Mouse (Mus musculus) lung, embryonic 16.5 days (tissue): ENCODE results near the gene Ttc8. TPM values are rescaled to one million over a fixed set of nuclear protein-coding genes. Genes with fewer than 3 reads are reported as not detected.

Source experiments
- ATAC-seq: fragments of 200-750 bp; cut with Nextera tagmentation; 2 replicates; pipeline ENCODE4 v1.8.0; 2017; ENCODE audit warnings: low read depth, mild to moderate bottlenecking, moderate library complexity
- H3K27ac ChIP-seq: fragments of 300-500 bp; sonication (generic); 2 replicates; pipeline ENCODE4 v1.5.1; 2014; ENCODE audit warnings: mild to moderate bottlenecking, control low read depth, low read length
- H3K27me3 ChIP-seq: fragments of 300-500 bp; sonication (generic); 2 replicates; pipeline ENCODE4 v1.6.1; 2014; ENCODE audit warnings: low read depth, low read length, mixed read lengths; ENCODE audit not compliant: control insufficient read depth, insufficient read depth
- H3K36me3 ChIP-seq: fragments of 300-500 bp; sonication (generic); 2 replicates; pipeline ENCODE4 v1.6.1; 2014; ENCODE audit warnings: low read length; ENCODE audit not compliant: control insufficient read depth, insufficient read depth
- H3K4me1 ChIP-seq: fragments of 300-500 bp; sonication (generic); replicated peaks from 2 replicates; pipeline ENCODE4 v1.6.1; 2014; ENCODE audit warnings: low read length, mixed read lengths; ENCODE audit not compliant: control insufficient read depth, insufficient read depth
- H3K4me2 ChIP-seq: fragments of 300-500 bp; sonication (generic); 2 replicates; pipeline ENCODE4 v1.6.1; 2014; ENCODE audit warnings: low read depth, low read length, control low read depth
- H3K4me3 ChIP-seq: fragments of 300-500 bp; sonication (generic); 2 replicates; pipeline ENCODE4 v1.5.1; 2014; ENCODE audit warnings: mild to moderate bottlenecking, low read length, control low read depth
- H3K9ac ChIP-seq: fragments of 300-500 bp; sonication (generic); 2 replicates; pipeline ENCODE4 v1.6.1; 2014; ENCODE audit warnings: low read length, control low read depth
- H3K9me3 ChIP-seq: fragments of 300-500 bp; sonication (generic); 2 replicates; pipeline ENCODE4 v1.6.1; 2016; ENCODE audit warnings: low read length; ENCODE audit not compliant: control insufficient read depth
- WGBS: fragments of 180-500 bp; shearing (Covaris S2); extraction: QIAGEN DNeasy Blood & Tissue Kit; methylation state at CpG from one replicate; pipeline ENCODE4 v1.1.7; 2014; 5-methylcytosine and 5-hydroxymethylcytosine counted together
- polyA plus RNA-seq: library from polyadenylated mRNA; unstranded; fragments of >200 nt; fragmentation: Nextera tagmentation; extraction: Ambion mirVana; gene quantifications from 2 replicates; pipeline ENCODE4 v1.2.1, GENCODE M21; 2015

Gene Ttc8
- polyA plus RNA-seq, 1 experiment from 2014 or later, result 31.6 TPM

DNA sequence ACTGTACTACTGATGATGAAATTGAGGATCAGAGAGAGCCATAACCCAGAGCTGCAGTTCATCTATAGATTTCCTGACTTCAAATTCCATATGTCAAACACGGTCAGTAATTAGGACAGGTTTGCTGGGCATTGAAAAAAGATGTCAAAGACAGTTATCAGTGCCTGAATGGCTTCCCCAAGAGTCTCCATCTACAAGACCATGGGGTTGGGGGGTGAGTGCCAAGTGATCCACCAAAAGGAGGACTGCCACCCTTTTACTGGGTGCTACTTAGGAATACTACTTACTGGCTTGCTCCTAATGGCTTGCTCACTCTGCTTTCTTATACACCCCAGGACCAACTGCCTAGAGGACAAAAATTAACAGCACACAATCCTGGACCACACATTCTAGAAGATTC lies 88.4 kb downstream of the Ttc8 start:
- no peaks in the 10 kb centered on the region for H3K27me3 ChIP-seq
- H3K27ac ChIP-seq, result no peak overlapping the region
- 85% methylated on average over 1 of the region's 1 CpGs for WGBS
- H3K4me1 ChIP-seq, result no peaks in the 10 kb centered on the region; the same call in 1 of the 2 replicates
- H3K4me2 ChIP-seq, result no peak overlapping the region
- no peaks in the 10 kb centered on the region for H3K9me3 ChIP-seq
- no peak overlapping the region for H3K4me3 ChIP-seq
- ATAC-seq, result no peak
- no peaks in the 10 kb centered on the region for H3K36me3 ChIP-seq
- no peak overlapping the region for H3K9ac ChIP-seq

DNA sequence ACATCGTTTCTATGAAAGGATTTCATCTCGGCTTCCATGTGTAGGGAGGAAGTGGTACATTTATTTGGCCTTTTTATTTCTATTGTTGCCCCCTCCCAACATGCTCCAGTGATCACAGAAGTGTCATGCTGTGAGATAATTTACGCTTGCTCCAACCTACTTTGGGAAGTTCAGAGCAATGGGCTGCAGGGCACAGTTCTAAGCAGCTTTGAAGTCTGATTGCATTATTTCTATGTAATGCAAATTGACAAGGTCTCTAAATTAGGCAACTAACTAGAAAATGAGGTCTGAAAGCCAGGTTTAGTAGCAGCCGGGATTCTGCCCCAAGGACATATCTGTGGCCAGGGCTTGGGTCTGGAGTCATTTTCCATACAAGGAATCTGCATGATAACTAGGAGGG lies 89.1 kb downstream of the Ttc8 start:
- no peaks in the 10 kb centered on the region; the same call in 1 of the 2 replicates for H3K4me1 ChIP-seq
- ATAC-seq, result no peak
- no peaks in the 10 kb centered on the region for H3K9me3 ChIP-seq
- no peaks in the 10 kb centered on the region for H3K36me3 ChIP-seq
- no peak overlapping the region for H3K4me3 ChIP-seq
- no peaks in the 10 kb centered on the region for H3K27me3 ChIP-seq
- no peak overlapping the region for H3K9ac ChIP-seq
- H3K27ac ChIP-seq, result no peak overlapping the region
- 70% methylated on average over 4 of the region's 4 CpGs for WGBS
- H3K4me2 ChIP-seq, result no peak overlapping the region

DNA sequence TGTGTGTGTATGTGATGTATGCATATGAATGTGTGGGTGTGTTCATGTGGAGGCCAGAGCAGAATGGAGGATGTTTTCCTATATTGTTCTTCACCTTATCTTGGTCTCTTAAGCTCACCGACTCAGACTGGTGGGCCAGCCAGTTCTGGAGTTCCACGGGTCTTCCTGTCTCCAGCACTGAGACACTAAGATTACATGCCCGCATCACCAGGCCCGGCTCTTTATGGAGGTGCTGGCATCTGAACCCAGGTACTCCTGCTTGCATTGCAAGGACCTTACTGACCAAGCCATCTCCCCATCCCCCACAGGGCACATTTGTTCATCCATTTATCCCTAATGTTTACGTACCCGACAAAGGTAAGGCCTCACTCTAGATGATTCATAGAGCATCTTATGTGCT lies 89.7 kb downstream of the Ttc8 start:
- Histone ChIP-seq H3K27me3 (no peaks in the 10 kb centered on the region), H3K9ac (no peak overlapping the region), H3K4me3 (no peak overlapping the region), H3K4me2 (no peak overlapping the region), H3K4me1 (no peaks in the 10 kb centered on the region; the same call in 1 of the 2 replicates), H3K9me3 (no peaks in the 10 kb centered on the region), H3K36me3 (no peaks in the 10 kb centered on the region), H3K27ac (no peak overlapping the region)
- WGBS, result 79% methylated on average over 6 of the region's 6 CpGs
- no peak for ATAC-seq

DNA sequence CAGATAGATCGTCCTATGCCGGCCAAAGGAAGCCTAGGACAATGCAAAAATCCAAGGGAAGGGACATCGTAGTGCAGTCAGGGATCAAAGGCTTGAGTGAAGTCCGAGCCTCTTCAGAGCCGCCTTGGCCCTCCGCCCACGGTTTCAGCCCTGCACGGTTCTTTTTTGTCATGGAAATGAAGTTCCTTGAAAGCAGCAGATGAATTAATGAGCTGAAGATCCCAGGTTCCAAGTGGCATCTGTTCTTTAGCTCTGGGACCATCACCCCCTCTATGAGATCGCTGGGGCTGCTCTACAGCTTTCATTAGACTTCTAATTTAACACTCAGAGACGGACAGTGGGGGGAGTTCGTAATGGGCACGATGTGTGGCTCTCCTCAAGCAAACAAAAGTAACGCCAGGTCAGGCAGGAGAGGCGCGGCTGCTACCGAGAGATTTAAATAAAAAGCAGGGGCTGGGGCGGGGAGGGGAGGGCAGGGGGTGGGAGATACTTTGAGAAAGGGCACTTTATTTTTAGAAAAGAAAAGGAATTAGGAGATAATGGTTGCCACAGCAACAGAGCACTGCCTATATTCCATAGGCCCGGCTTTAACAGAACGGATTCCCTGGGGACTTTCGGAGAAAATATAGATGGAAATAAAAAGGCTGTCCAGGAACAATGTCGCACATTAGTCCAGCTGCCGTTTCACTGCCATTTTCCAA lies 90.9 kb downstream of the Ttc8 start:
- H3K27me3 ChIP-seq, result no peaks in the 10 kb centered on the region
- 9% methylated on average over 22 of the region's 22 CpGs for WGBS
- H3K4me1 ChIP-seq, result no peaks in the 10 kb centered on the region; the same call in 1 of the 2 replicates
- peak overlapping the region; percentile 15; the same call in 1 of the 2 replicates for H3K4me3 ChIP-seq
- H3K27ac ChIP-seq, result no peak overlapping the region
- H3K4me2 ChIP-seq, result peak overlapping the region; percentile 41
- no peak for ATAC-seq
- no peaks in the 10 kb centered on the region for H3K9me3 ChIP-seq
- 0 out of 2 replicates have a peak overlapping the region, but pooled peaks have one; percentile 22 for H3K9ac ChIP-seq
- H3K36me3 ChIP-seq, result no peaks in the 10 kb centered on the region

DNA sequence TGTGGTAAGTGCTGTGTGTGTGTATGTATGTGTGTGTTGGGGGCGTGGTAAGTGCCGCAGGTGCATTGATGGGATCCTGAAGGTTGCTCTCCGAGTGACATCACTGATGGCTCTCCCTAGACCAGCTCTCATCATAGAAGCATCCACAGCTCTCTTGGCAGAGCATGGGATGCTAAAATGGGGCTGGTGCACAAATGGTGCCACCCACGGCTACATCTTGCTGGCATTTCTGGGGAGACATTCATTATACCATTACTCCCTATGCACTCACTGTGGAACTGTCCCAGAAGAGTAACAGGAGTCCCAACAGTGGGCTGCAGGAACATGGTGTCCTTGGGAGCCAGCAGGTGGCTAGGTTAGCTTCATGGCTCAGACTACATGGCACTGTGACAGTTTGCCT lies 95.5 kb downstream of the Ttc8 start:
- no peaks in the 10 kb centered on the region for H3K9me3 ChIP-seq
- no peaks in the 10 kb centered on the region; the same call in 1 of the 2 replicates for H3K4me1 ChIP-seq
- no peaks in the 10 kb centered on the region for H3K36me3 ChIP-seq
- no peak overlapping the region for H3K27ac ChIP-seq
- WGBS, result 82% methylated on average over 4 of the region's 4 CpGs
- no peak overlapping the region for H3K4me3 ChIP-seq
- H3K9ac ChIP-seq, result no peak overlapping the region
- no peak overlapping the region for H3K4me2 ChIP-seq
- ATAC-seq, result no peak
- no peaks in the 10 kb centered on the region for H3K27me3 ChIP-seq

DNA sequence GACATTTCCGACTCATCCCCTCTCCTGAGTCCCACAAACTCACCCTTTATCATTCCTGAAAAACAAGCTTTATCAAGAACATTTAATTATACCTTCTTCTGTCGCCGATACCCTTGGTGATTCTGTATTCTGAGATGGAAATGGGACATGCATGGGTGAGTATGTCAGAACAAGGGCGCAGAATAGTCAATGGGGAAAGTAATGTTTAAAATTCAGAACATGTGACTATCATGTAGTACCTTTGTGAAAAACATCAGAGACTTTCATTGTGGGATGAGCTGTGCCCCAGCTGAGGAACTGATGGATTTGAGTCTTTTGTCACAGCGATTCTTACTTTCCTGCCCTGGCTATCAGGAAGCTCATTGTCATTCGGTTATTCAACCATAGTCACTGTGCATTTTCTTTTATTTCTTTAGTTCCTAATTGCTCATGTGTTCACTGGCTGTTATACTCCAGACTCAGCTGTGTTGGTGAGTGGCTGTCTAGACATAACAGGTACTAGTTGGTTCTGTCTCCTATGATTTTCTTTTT lies 104.1 kb downstream of the Ttc8 start:
- H3K4me3 ChIP-seq, result no peak overlapping the region
- 88% methylated on average over 6 of the region's 6 CpGs for WGBS
- no peaks in the 10 kb centered on the region for H3K27me3 ChIP-seq
- H3K9ac ChIP-seq, result no peak overlapping the region
- H3K36me3 ChIP-seq, result no peaks in the 10 kb centered on the region
- no peak overlapping the region for H3K4me2 ChIP-seq
- no peak for ATAC-seq
- no peak overlapping the region for H3K27ac ChIP-seq
- H3K4me1 ChIP-seq, result no peaks in the 10 kb centered on the region
- H3K9me3 ChIP-seq, result no peaks in the 10 kb centered on the region

DNA sequence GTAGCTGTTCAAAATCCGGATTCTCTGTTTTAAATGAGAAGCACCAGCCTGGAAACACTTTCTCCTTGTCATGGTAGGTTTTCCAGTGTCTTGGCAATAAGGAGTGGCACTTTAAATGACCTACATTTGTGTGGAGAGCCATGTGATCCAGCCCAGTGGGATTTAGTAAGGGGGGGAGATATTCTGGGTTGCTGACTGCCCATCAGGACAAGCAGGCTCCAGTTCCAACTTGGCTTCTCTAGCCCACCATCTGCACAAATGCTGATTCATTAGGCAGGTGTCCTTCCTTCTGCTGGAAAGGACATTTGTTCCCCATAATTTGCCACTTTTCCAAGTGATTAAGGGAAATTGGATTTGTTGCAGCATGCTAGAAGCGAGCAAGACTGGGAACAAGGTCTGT lies 105.9 kb downstream of the Ttc8 start:
- H3K9me3 ChIP-seq, result no peaks in the 10 kb centered on the region
- 73% methylated on average over 2 of the region's 2 CpGs for whole genome bisulfite sequencing

DNA sequence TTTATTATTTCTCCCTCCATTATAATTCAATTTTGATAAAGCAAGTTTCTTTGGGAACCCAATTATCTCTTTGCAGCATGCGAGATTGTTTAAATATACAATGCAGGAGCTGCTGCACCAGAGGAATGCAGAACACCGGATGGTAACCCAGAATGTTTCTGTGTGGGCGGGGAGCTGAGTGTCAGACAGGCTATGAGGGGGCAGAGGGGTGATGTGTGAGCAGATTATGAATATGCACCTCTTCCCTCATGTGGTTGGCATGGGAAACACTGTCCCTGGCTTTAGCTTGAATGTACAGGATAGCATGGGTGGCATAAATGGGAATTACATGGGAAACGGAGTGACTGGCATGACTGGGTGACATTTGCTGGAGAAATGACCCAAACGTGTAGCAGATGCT lies 108.3 kb downstream of the Ttc8 start:
- 26% methylated on average over 5 of the region's 5 CpGs for WGBS
- H3K9ac ChIP-seq, result no peak overlapping the region

More for the DNA sequence above, 105.9 kb downstream of the Ttc8 start:
- no peak overlapping the region for H3K4me3 ChIP-seq
- no peak overlapping the region for H3K27ac ChIP-seq
- no peak overlapping the region for H3K9ac ChIP-seq
- H3K27me3 ChIP-seq, result no peaks in the 10 kb centered on the region
- no peak for ATAC-seq
- no peaks in the 10 kb centered on the region for H3K36me3 ChIP-seq
- no peaks in the 10 kb centered on the region for H3K4me1 ChIP-seq
- H3K4me2 ChIP-seq, result no peak overlapping the region

DNA sequence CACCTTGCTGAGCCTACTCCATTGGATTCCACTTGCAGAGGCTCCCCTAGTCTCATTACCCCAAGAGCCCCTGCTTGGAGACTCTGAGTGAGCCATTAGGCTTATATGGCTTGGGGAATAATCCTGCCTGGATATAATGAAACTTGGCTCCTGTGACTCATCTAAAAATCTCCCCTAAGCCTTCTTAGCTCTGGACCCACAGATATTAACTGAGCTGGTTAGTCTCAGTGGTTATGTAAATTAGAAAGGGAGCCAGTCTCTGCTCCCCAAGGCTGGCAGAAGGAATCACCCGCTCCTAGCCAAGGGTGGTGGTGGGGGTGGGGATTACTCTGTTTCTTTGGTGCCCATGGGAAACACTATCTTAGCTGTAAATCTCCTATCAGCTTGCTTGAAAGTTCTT lies 109.6 kb downstream of the Ttc8 start:
- ATAC-seq, result no peak
- Histone ChIP-seq H3K9me3 (no peaks in the 10 kb centered on the region), H3K9ac (no peak overlapping the region), H3K4me1 (no peaks in the 10 kb centered on the region), H3K27me3 (no peaks in the 10 kb centered on the region), H3K36me3 (no peaks in the 10 kb centered on the region), H3K4me3 (no peak overlapping the region), H3K4me2 (no peak overlapping the region), H3K27ac (no peak overlapping the region)
- WGBS, result 73% methylated on average over 1 of the region's 1 CpGs

More for the DNA sequence above, 108.3 kb downstream of the Ttc8 start:
- Histone ChIP-seq H3K36me3 (no peaks in the 10 kb centered on the region), H3K27me3 (no peaks in the 10 kb centered on the region), H3K4me1 (no peaks in the 10 kb centered on the region), H3K27ac (no peak overlapping the region), H3K4me3 (no peak overlapping the region), H3K4me2 (no peak overlapping the region), H3K9me3 (no peaks in the 10 kb centered on the region)
- no peak for ATAC-seq
